Mouse (Mus musculus) regulatory T cell (primary cell): Measurements from ENCODE around the gene Fam69b.

Experiments
- in situ Hi-C: fragments of 300-600 bp; cut with MboI, MseI; formaldehyde crosslinking; loops from one replicate; pipeline ENCODE4 v1.15.1; 2025; ENCODE audit warnings: high pct_unique_total_duplicates

Fam69b gene

GRCm38 (mm10) chr2:26626081-26626480, 2.2 kb upstream of the Fam69b start:
- in situ Hi-C loops = no loop called here

- in situ Hi-C loops = no loop called here
Measured at GRCm38 (mm10) chr2:26628792-26629437, 658 bp downstream of the Fam69b start.

- in situ Hi-C loops = no loop called here
Measured at GRCm38 (mm10) chr2:26632541-26633395, 4.5 kb downstream of the Fam69b start.

GRCm38 (mm10) chr2:26633953-26634530, 5.8 kb downstream of the Fam69b start:
- in situ Hi-C loops = no loop called here

GRCm38 (mm10) chr2:26634629-26635488, 6.6 kb downstream of the Fam69b start:
- in situ Hi-C loops = no loop called here

- in situ Hi-C loops = no loop called here
Measured at GRCm38 (mm10) chr2:26635489-26636324, 7.5 kb downstream of the Fam69b start.

- in situ Hi-C loops = no loop called here
Measured at GRCm38 (mm10) chr2:26636325-26636635, 8.0 kb downstream of the Fam69b start.

GRCm38 (mm10) chr2:26637316-26637932, 9.2 kb downstream of the Fam69b start:
- in situ Hi-C loops = no loop called here

GRCm38 (mm10) chr2:26638039-26638438, 9.8 kb downstream of the Fam69b start:
- in situ Hi-C loops = no loop called here

- in situ Hi-C loops = no loop called here
Measured at GRCm38 (mm10) chr2:26638572-26638971, 10.3 kb downstream of the Fam69b start.

- in situ Hi-C loops = no loop called here
Measured at GRCm38 (mm10) chr2:26639083-26639482, 10.8 kb downstream of the Fam69b start.

GRCm38 (mm10) chr2:26639838-26640830, 11.9 kb downstream of the Fam69b start:
- in situ Hi-C loops = loop anchor here (10.0 kb wide), 1 partner anchor 395 kb away; no protein-coding TSS in a partner anchor

- in situ Hi-C loops = loop anchor here (10.0 kb wide), 1 partner anchor 394 kb away; no protein-coding TSS in a partner anchor
Measured at GRCm38 (mm10) chr2:26641006-26641647, 12.9 kb downstream of the Fam69b start.

- in situ Hi-C loops = loop anchor here (10.0 kb wide), 1 partner anchor 391 kb away; no protein-coding TSS in a partner anchor
Measured at GRCm38 (mm10) chr2:26643942-26644341, 15.7 kb downstream of the Fam69b start.

GRCm38 (mm10) chr2:26646643-26647293, 18.5 kb downstream of the Fam69b start:
- in situ Hi-C loops = loop anchor here (10.0 kb wide), 1 partner anchor 388 kb away; no protein-coding TSS in a partner anchor

- in situ Hi-C loops = loop anchor here (5.0 kb wide), 1 partner anchor 238 kb away; no protein-coding TSS in a partner anchor
Measured at GRCm38 (mm10) chr2:26654687-26655086, 26.4 kb downstream of the Fam69b start.

- in situ Hi-C loops = no loop called here
Measured at GRCm38 (mm10) chr2:26657426-26657825, 29.2 kb downstream of the Fam69b start.
